Mouse (Mus musculus) thymus, adult 2 months (tissue): ENCODE results near the gene Cxcl10. TPM values are rescaled to one million over a fixed set of nuclear protein-coding genes. Genes with fewer than 3 reads are reported as not detected.

Experiments used
- DNase-seq: peaks from one replicate; pipeline ENCODE4 v3.0.0; 2021
- H3K27ac ChIP-seq: fragments of 200-500 bp; 2 replicates; pipeline ENCODE4 v1.5.1; 2012; ENCODE audit warnings: low read length, control low read depth; ENCODE audit not compliant: control insufficient read depth, insufficient read depth
- H3K27me3 ChIP-seq: fragments of 200-500 bp; 2 replicates; pipeline ENCODE4 v1.6.1; 2012; ENCODE audit warnings: mild to moderate bottlenecking, low read length, moderate library complexity, mixed read lengths; ENCODE audit not compliant: control insufficient read depth, insufficient read depth
- H3K36me3 ChIP-seq: fragments of 200-500 bp; 2 replicates; pipeline ENCODE4 v1.6.1; 2012; ENCODE audit warnings: mild to moderate bottlenecking, low read length, moderate library complexity; ENCODE audit not compliant: control insufficient read depth, insufficient read depth
- H3K4me1 ChIP-seq: fragments of 200-500 bp; replicated peaks from 2 replicates; pipeline ENCODE4 v1.6.1; 2012; ENCODE audit warnings: low read length; ENCODE audit not compliant: control insufficient read depth, insufficient read depth
- H3K4me3 ChIP-seq: fragments of 200-500 bp; 2 replicates; pipeline ENCODE4 v1.5.1; 2012; ENCODE audit warnings: mild to moderate bottlenecking, low read length, control low read depth, moderate library complexity; ENCODE audit not compliant: control insufficient read depth, insufficient read depth
- CTCF ChIP-seq: fragments of 200-500 bp; IDR thresholded peaks from 2 replicates; pipeline ENCODE4 v1.5.1; 2012; ENCODE audit warnings: mild to moderate bottlenecking, control low read depth, low read length, moderate library complexity, borderline replicate concordance; ENCODE audit not compliant: control insufficient read depth, poor library complexity, insufficient read depth; ENCODE audit errors: extremely low read depth
- POLR2A ChIP-seq: fragments of 200-500 bp; IDR thresholded peaks from 2 replicates; pipeline ENCODE4 v1.6.1; 2012; ENCODE audit warnings: mild to moderate bottlenecking, low read length, control low read depth, moderate library complexity; ENCODE audit not compliant: control insufficient read depth, poor library complexity, insufficient read depth; ENCODE audit errors: extremely low read depth
- WGBS: fragments of 180-500 bp; shearing (Covaris S2); methylation state at CpG from one replicate; pipeline ENCODE4 v1.1.7; 2018; 5-methylcytosine and 5-hydroxymethylcytosine counted together
- polyA plus RNA-seq: library from polyadenylated mRNA; depleted of rRNA; stranded (reverse); fragments of >200 nt; gene quantifications from 2 replicates; pipeline ENCODE4 v1.2.3, GENCODE M21; 2012

The Cxcl10 gene
- polyA plus RNA-seq, 1 experiment: 93.6 TPM

DNA sequence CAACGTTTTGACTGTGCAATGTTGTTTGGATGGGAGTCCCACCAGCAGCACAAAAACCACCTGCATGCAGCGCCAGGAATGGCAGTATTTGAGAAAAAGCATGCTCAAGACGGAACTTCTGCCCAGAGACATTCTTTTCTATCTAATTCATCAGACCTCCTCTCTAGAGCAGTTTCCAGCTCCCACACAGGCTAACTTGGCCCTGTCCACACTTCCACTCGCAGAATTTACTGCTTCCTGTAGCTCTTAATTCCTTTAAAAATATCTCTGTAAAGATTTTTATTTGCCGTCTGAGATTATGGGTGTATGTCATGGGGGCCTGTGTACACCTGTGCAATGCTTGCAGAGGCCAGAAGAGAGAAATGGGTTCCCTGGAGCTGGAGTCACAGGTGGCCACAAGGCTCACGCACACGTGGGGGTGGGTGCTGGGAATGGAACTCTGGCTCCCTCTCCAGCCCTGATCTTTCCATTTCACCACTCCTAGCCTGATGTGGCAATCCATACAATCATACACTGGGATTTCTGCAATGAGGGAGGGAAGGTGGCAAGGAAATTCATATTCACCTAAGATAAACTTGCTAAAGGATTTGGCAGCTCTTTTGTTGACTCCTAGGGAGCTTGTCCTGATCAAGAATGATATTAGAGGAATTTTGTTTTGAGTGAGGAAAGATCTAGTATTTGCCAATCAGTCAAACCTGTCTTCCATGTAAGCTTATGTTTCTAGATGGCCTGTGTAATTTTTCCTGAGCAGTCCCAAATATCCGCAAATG, 26.9 kb downstream of the Cxcl10 start:
- DNase-seq: no peak
- H3K36me3 ChIP-seq: no peaks in the 10 kb centered on the region
- no peak overlapping the region for H3K27ac ChIP-seq
- H3K4me1 ChIP-seq: no peaks in the 10 kb centered on the region
- no peaks in the 10 kb centered on the region for H3K27me3 ChIP-seq
- TF ChIP-seq CTCF (no peak), POLR2A (no peak)
- no peak overlapping the region for H3K4me3 ChIP-seq
- WGBS: 66% methylated on average over 8 of the region's 8 CpGs

DNA sequence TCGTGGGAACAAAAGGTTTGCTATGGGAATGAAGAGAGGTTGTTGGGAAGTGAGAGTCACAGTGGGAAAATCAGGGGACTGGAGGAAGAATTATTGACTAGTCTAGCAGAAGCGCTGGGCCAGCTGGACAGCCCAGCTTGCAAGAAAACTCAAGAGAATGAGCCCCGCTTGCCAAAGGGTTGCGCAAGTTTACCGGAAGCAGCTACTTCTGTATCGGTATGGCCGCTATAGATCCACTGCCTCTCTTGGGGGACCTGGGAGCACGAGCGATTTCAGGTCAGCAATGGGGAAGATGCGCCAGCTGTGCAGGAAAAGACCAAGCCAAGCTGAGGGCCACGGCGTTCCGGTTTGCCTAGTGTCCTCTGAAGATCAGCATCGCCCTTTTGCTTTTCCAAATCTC, 30.1 kb downstream of the Cxcl10 start:
- no peaks in the 10 kb centered on the region for H3K4me1 ChIP-seq
- no peak overlapping the region for H3K27ac ChIP-seq
- no peaks in the 10 kb centered on the region for H3K36me3 ChIP-seq
- no peak overlapping the region for H3K4me3 ChIP-seq
- TF ChIP-seq POLR2A (no peak), CTCF (no peak)
- DNase-seq: no peak
- 96% methylated on average over 14 of the region's 14 CpGs for WGBS
- H3K27me3 ChIP-seq: no peaks in the 10 kb centered on the region

DNA sequence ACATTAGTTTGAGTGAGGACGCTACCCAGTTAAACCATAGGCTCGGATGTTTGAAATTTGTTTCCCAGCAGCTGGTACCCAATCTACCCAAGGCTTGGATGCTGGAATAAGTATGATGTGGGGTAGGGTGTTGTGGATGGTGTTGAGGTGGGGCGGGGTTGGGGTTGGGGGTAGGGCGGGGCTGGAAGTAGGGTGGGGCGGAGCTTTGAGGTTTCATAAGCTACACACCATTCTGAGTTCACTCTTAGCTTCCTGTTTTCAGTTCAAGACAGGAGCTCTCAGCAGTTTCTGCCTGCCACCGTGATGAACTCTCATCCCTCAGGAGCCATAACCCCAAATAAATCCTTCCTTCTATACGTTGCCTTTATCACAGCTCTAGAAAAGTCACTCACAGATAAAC, 30.6 kb downstream of the Cxcl10 start:
- no peaks in the 10 kb centered on the region for H3K4me1 ChIP-seq
- H3K27me3 ChIP-seq: no peaks in the 10 kb centered on the region
- TF ChIP-seq CTCF (no peak), POLR2A (no peak)
- no peak for DNase-seq
- no peak overlapping the region for H3K27ac ChIP-seq
- 76% methylated on average over 7 of the region's 7 CpGs for WGBS
- no peak overlapping the region for H3K4me3 ChIP-seq
- no peaks in the 10 kb centered on the region for H3K36me3 ChIP-seq

DNA sequence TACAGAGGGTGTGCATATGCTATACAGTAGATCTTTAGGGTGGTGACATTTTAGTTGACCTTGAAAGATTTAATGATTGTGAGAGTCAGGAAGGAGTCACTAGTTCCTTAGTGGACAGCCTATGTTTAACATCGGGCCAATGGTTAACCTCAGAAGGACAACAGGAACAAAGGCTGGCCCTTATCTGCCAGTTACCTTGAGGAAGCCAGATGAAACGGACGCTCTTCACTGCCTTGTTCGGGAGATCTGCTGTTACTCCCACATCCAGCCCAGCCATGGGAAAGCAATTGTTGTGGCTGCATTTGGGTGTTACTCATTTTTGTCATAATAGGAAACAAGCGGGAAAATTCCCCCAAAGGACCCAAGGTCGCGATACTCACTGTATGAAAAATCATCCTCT, 34.9 kb downstream of the Cxcl10 start:
- Histone ChIP-seq H3K36me3 (no peaks in the 10 kb centered on the region), H3K27me3 (no peaks in the 10 kb centered on the region), H3K4me1 (peaks cover 5% of the 10 kb centered on the region), H3K4me3 (no peak overlapping the region), H3K27ac (no peak overlapping the region)
- no peak for TF ChIP-seq CTCF
- TF ChIP-seq POLR2A: no peak
- no peak for DNase-seq
- WGBS: 62% methylated on average over 7 of the region's 7 CpGs

DNA sequence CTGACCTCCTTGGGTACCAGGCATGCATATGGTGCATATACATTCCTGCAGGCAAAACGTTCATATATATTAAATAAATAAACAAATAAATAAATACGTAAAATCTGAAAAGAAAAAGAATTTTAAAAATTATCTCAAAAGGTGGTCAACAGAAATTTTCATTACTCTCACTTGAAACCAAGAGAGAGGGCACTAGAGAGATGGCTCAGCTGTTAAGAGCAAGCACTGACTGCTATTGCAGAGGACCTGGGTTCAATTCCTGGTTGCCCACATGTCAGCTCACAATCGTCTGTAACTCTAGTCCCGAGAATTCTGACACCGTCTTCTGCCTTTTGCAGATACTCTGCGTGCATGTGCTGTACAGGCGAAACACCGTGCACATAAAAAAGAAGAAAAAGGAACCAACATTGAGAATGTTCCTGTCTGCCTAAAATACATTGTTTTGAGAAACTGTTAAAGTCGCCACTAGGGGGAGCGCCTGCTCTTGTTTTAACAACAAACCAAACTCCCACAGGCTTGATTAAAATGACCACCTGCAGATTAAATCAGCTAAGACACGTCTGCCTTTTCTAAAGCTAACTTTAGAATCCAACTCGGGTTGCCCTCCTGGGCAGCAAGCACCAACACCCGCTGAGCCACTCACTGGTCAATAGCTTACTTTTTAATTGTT, 36.5 kb downstream of the Cxcl10 start:
- no peak for TF ChIP-seq POLR2A
- TF ChIP-seq CTCF: no peak
- Histone ChIP-seq H3K27me3 (no peaks in the 10 kb centered on the region), H3K4me1 (peaks cover 6% of the 10 kb centered on the region), H3K4me3 (no peak overlapping the region), H3K27ac (no peak overlapping the region), H3K36me3 (no peaks in the 10 kb centered on the region)
- peak; percentile 81 for DNase-seq
- WGBS: 15% methylated on average over 13 of the region's 13 CpGs

DNA sequence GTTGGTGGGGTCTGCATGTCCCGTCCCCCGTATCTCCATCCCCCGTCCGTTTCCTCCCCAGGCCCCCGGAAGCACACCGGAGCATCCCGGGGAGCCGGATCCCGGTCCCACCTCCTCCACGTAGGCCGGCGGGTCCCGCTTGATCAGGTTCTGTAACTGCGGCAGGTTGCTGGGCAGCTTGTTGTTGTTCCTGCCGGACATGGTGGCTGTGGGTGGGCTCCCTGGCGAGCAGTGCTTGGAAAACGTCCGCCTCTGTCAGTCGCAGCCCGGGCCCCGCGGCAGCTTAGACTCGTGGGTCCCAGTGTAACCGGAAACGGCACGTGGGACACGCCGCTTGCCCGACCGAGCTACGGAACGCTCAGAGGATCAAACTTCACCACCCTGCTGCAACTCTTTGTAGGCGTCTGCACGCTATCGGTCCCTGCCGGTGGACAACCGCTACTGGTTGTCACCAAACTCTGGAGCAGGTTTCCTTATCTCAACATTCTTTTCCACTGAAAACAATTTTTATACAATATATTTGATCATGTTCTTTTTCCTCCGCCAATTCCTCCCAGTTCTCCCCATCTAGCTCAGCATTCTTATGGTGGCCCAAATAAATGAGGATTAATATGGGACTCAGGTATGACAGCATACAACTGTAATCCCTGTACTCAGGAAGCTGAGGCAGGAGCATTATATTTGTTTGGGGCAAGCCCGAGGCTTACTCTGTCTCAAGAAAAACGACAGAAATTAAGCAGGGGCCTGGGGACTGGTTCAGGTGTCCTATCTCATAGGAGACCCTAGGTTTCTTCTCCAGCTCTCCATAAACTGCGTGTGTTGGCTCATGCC, 38.8 kb downstream of the Cxcl10 start, which contains the start of gene Sdad1:
Gene Sdad1 (minus strand): TSS at position 799 of the 831 bp plus-strand sequence.
- Histone ChIP-seq H3K4me3 (peak within 1 kb of the TSS; percentile 91), H3K36me3 (peaks cover 3% of the 10 kb centered on the region), H3K4me1 (peaks cover 6% of the 10 kb centered on the region), H3K27me3 (no peaks in the 10 kb centered on the region), H3K27ac (no peak within 1 kb of the TSS)
- DNase-seq: peak; percentile 93
- 4% methylated on average over 41 of the region's 41 CpGs for WGBS
- TF ChIP-seq POLR2A (0 out of 2 replicates have a peak, but pooled peaks have one; percentile 15), CTCF (peak; percentile 21; the same call in 1 of the 2 replicates)
